ENCODE assay signal across 27 mouse cellular contexts in genomic region chr11:18493981-18494380, GRCm38 (mm10).
"Had no signal": no experiment of that assay in that cellular context is flagged by ENCODE, and none has a peak within 500 bp of the region (broad histone marks: within the 10 kb centered on the region; RNA-seq: fewer than 3 reads in every experiment).

No protein-coding gene starts in this region.

- H3K4me2 ChIP-seq: heart, embryonic 12.5 days; hindbrain, embryonic 12.5 days; hindbrain, embryonic 14.5 days; intestine, embryonic 15.5 days; kidney, embryonic 15.5 days; limb, embryonic 13.5 days; limb, embryonic 15.5 days; liver, embryonic 12.5 days had no signal

- H3K27ac ChIP-seq: gastrocnemius, adult 2 months; heart, embryonic 10.5 days; hindbrain, embryonic 10.5 days; hindbrain, embryonic 12.5 days; hindbrain, embryonic 14.5 days; intestine, embryonic 15.5 days; kidney, embryonic 15.5 days; kidney, postnatal 0 days; limb, embryonic 13.5 days; limb, embryonic 15.5 days; liver, embryonic 12.5 days; liver, embryonic 14.5 days had no signal

- H3K4me3 ChIP-seq: gastrocnemius, adult 2 months; heart, embryonic 10.5 days; heart, embryonic 12.5 days; hindbrain, embryonic 10.5 days; hindbrain, embryonic 12.5 days; intestine, embryonic 15.5 days; kidney, embryonic 15.5 days; limb, embryonic 13.5 days; limb, embryonic 15.5 days; liver, embryonic 12.5 days had no signal

- H3K9me3 ChIP-seq: heart, embryonic 10.5 days; heart, embryonic 12.5 days; hindbrain, embryonic 10.5 days; hindbrain, embryonic 12.5 days; intestine, embryonic 15.5 days; kidney, embryonic 15.5 days; limb, embryonic 13.5 days; limb, embryonic 15.5 days; liver, embryonic 12.5 days had no signal

- ATAC-seq: hindbrain, embryonic 16.5 days; inflammation-experienced regulatory T-cells, adult 6 months; intestine, embryonic 15.5 days; intestine, postnatal 0 days; liver, embryonic 12.5 days had no signal

- H3K36me3 ChIP-seq: heart, embryonic 10.5 days; heart, embryonic 12.5 days; hindbrain, embryonic 10.5 days; hindbrain, embryonic 12.5 days; intestine, embryonic 15.5 days; kidney, embryonic 15.5 days; limb, embryonic 13.5 days; limb, embryonic 15.5 days; liver, embryonic 12.5 days had no signal

- H3K27me3 ChIP-seq: heart, embryonic 12.5 days; hindbrain, embryonic 12.5 days; intestine, embryonic 15.5 days; kidney, embryonic 15.5 days; limb, embryonic 13.5 days; limb, embryonic 15.5 days; liver, embryonic 12.5 days had no signal

- H3K4me1 ChIP-seq: heart, embryonic 10.5 days; heart, embryonic 12.5 days; hindbrain, embryonic 10.5 days; intestine, embryonic 15.5 days; limb, embryonic 13.5 days; limb, embryonic 15.5 days; liver, embryonic 12.5 days had no signal

- DNase-seq: gastrocnemius, adult 2 months; gastrocnemius, postnatal 10 days; gastrocnemius, postnatal 25 days; heart, adult 18-20 months; heart, postnatal 10 days; heart, postnatal 4 days; kidney, adult 18-20 months; kidney, adult 9 months; kidney, postnatal 14 days; kidney, postnatal 36 days; layer of hippocampus, adult 9-11 months; layer of hippocampus, postnatal 36 days had no signal

- H3K9ac ChIP-seq: heart, embryonic 12.5 days; hindbrain, embryonic 12.5 days; hindbrain, embryonic 14.5 days; intestine, embryonic 15.5 days; kidney, embryonic 15.5 days; limb, embryonic 13.5 days; limb, embryonic 15.5 days; liver, embryonic 12.5 days; liver, embryonic 14.5 days had no signal
